Mouse (Mus musculus) ovary, postnatal 14 days (tissue): ENCODE data around the gene Zfp697.
A peak's percentile ranks its signal among the peaks of the same experiment; 100 is the strongest.

Source experiments
- DNase-seq: peaks from one replicate; pipeline ENCODE4 v3.0.0; 2022; ENCODE audit warnings: low spot score

Zfp697 gene

DNA sequence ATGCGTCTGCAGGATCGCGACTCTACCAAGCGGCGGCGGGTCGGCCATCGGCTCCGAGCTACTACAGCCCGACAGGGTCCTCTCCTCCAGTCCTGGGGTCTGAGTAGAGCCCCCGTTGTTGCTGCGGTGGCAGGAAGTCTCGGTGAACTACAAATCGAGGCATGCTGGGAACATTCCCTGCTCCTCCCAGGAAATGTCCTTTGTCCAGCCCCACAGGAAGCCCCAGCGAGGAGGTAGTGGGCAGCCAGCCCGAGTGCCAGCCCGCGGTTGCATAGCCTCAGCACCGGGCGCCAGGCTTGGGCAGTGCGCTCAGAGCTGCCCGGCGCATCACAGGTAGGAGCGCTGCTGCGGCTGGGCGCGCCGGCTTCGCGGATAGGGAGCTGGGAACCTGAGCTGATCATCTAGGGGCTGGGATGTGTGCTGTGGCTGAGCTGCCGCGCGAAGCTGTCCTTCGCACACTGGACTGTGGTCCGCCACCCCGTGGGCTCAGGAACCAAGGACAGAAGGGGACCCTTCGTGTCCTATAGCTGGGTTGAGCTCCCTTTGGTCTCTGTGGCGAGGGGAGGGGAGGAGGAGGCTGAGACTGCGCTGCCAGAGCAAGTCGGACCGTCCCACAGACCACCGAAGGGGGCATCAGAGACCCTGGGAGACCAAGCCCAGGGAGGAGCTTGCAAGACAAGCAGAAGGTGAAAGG, at the start of gene Zfp697:
Gene Zfp697, plus strand, starts transcription at position 216 of the 694 bp plus-strand sequence.
- DNase-seq, result peak; percentile 58

DNA sequence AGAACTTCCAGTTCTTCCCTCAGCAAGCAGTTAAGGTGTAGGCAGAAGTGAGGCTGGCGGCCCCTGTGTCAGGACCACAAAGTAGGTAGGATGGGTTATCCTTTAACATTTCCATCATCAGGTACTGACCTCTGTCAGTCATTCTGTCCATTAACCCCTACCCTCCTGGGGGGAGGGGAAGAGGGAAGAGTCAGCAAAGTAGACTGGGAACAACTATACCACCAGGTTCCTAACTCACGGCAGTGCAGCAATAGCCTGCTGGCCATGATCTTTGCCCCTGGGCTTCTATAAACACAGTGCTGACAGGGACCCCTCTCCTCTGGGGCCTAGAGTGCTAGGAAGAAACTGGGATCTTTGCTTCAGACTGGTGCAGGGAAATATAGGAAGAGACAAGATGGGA, 48.3 kb upstream of the Zfp697 start:
- no peak for DNase-seq

DNA sequence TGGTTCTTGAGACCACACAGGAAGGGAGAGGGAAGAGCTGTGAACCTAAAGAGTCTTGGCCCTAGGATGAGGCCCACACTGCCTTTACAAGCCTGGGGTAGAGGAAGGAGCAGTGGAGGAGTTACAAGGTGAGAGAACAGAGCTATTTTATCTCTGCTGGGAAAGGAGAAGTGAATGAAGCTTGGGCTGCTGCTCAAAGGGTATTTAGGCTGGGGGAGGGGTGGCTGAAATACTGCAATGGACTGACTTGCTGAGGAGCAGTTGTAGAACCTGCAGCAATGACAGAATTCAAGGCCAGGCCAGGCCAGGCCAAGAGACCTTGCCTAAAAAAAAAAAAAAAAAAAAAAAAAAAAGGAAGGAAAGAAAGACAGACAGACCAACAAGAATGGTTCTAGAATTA, 46.9 kb upstream of the Zfp697 start:
- DNase-seq, result no peak

DNA sequence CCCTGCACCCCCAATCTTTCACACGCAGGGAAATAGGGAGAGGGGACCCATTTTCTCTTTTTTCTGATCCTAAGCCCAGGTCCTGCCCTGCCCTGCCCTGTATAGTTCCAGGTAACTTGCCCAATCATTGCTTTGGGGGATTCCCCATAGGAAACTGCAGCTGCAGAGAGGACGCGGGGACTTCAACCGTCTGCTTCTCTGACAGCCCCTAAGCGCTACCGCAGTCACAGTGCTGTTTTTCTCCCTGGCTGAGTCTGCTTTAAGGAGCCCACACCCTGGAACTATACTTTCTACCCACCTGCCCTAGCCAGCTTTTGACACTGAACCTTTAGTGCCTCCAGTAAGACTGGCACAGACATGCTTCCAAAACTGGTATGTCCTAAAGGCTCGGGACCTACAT, 46.4 kb upstream of the Zfp697 start:
- DNase-seq, result no peak

DNA sequence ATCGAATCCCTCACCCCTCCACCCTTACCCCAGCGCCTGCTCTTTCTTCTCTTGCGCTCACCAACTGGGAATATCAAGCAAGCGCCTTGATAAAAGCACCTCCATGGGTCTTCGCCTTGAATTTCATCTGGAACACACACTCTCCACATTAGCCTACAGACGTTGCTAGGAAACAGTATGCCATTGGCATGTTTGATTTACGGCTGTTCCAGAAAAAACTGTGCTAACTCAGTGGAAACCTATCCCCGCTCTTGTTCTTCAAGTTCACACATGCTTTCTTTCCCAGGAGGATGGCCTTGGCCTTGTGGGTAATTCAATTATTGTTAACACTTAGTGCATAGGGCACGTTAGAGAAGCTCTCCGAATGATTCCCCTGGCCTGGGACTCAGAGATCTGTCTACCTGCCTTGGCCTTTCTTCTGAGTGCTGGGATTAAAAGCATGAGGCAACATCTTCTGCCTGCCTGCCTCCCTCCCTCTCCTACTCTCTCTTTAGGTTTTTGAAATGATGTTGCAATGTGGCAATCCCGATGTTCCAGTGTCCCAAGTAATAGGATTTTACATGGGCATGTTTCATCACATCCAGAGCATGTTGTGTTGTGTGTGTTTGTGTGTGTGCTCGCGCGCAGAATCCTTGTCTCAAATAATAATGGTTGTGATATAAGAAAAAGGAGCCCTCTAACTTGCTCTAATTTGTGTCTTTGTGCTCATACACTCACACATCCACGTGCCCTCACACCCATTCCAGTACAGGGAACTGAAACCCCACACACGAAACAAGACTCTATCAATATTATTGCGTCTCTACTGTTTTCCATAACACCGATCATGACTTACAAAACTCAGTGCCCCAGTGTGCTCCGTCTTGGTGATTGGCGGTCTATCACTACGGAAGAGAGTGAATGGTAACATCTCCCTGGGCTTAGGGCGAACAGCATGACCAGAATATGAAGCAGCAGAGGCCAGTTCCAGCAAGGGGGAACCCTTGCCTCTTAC, 45.3 kb upstream of the Zfp697 start:
- DNase-seq, result no peak

DNA sequence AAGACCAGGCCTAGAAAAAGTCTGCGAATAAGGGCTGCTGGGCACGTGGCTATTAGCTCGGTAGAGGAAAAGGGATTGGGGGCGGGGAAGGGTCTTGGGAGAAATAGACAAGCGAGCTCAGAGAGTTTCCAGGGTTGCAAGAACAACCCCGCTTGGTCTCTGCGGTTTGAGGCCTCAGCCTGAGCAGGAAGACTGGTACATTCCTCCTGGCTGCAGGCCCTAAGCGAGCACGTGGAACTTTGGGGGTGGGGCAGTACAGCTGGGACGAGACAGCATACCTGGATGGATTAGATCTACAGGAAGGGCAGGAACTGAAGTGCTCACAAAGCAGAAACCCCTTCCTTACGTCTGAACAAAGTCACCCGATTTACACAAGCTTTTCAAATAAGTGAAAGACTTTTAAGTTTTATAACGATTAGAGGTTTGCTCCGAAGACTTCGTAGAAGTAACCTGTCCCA, 43.6 kb upstream of the Zfp697 start:
- peak; percentile 42 for DNase-seq

DNA sequence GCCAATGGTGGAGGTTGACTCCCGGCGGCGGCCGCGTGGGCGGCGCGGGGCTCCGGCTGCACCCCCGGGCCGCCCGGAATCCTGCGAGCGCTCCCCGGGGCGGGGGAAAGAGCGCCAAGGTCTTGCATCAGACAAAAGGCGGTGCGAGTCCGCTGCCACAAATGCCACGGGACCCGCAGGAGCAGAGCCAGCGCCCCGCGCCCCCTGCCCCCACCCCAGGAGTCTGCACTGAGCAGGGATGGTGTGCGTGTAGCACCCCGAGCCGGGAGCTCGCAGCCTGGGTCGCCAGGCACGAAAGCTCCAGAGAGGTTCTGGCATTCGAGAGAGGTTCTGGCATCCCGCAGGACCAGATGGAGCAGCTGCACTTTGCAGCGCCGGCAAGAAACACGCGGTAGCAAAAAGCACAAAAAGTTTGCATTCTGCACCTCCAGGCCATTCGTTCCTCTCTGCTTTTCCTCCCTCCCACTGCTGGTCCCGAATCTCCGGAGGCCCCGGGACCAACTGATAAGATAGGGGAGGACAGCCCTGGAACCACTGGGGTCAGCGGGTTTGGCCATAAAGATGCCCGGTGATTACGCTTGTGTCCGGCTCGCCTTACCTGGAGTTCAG, 43.1 kb upstream of the Zfp697 start:
- DNase-seq, result peak; percentile 34

DNA sequence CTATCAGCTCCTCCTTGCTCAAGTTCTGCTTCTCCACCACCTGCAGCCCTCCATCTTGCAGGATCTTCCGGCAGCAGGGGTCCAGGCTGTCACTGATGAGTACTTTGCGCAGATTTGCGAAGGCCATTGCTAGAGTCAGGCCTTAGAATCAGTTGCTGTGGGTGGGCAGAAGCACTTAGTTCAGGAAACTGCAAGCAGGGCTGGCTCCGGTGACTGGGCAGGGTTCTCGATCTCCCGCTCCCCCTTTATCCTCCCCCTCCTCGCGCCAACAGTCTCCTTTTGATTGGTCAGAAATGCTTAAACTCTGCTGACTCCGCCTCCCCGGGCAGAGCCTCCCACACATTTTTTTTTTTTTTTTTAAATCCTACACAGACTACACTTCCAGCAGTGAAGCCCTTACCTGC, 42.6 kb upstream of the Zfp697 start, which contains the start of gene Phgdh:
Gene Phgdh, minus strand, starts transcription at position 285 of the 404 bp plus-strand sequence.
- DNase-seq, result peak; percentile 51

DNA sequence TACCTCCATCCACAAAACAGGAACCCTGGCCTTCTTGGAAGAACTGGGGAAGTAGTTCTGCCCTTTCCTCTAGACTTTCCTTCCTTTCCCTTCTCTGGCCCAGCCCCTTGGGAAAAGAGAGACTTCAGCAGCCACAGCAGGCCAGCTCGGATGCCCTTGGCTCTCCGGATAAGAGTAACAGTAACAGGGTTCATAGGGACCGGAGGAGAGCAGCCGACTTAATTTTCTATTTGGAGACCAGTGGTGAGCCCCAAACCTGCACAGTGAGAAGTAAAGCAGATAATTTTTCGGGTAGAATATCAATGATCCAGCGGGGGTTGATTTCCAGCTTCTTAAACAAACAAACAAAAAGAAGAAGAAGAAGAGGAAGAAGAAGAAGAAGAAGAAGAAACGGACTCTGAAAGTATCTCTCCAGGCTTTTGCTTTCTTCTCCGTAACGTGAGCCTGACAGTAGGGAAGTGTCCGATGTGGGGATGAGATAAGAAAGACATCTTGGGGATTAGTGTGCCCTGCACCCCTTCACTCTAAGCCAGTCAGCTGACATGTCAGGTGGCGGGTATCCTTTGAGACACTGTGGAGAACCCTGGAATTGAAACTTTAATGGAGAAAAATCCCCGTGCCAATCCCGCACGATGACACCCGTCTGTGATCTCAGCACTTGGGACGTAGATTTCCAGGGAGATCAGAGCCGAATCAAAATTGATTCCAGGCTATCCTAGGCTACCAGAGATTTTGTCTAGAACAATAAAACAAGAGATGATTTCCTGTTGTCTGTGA, 41.3 kb upstream of the Zfp697 start:
- no peak for DNase-seq

DNA sequence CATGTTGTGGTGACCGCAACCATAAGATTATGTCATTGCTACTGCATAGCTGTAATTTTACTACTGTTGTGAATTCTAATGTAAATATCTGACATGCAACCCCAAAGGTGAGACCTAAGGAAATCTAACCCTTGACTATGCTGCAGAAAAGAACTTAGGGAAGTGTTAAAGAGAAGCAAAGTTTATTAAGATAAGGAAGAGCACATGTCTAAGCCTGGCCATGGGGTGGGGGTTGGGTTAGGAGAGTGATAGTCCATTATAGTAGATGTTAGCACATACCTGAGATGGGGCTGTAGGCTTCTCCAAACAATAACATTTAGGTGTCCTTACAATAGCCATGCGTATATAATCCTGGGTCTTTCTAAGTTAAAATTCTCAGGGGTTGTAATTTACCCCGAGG, 39.0 kb upstream of the Zfp697 start:
- DNase-seq, result no peak

DNA sequence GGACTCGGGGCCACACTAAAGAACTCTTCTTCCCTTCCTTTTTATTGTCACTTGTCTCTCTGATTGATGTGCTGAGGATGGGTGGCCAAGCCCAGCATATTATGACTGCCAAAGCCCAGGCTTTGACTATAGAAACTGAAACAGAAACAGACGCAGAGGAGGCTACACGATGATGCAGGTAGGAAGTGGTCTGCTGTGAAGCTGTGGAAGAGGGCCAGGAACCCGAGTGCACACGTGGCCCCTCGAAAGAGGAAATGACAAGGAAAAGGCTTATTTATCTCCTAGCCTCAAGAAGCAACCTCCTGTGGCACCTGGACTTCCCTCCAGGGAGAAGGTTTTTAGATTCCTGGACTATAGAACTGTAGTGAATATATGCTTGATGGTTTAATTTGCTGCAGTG, 34.2 kb upstream of the Zfp697 start:
- no peak for DNase-seq

DNA sequence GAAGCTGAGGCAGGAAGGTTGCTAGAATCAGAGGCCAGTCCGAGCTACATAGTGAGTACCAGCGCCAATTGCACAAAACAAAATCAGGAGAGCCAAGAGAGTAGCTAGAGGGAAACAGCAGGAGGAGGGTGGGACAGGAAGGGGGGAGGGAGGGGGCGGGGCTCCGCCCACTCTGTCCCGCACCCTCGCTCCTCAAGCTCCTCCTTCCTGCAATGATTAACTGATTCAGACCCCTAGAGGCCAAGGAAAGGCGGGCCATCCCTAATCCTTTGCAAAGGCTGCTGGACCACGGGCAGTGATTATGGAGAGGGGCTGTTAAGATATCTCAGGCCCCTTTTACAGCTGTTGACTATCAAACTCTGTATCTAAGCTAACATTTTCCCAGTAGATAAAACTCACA, 33.6 kb upstream of the Zfp697 start:
- no peak for DNase-seq

DNA sequence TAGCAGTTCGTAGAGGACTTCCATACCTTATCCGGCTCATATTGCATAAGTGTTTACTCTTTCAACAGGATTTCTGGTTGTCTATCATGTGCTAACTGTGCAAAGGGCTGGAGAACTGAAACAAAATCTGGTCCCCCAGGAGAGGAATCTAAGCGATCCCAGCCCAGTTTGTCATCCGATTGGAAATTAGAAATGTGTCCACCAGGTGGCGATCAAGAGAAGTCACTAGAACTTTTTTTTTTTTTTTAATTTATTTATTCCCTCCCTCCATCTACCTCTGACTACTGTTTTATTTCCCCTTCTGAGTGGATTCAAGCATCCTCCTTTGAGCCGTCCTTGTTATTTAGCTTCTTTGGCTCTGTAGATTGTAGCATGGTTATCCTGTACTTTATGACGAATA, 28.4 kb upstream of the Zfp697 start:
- DNase-seq, result peak; percentile 69

DNA sequence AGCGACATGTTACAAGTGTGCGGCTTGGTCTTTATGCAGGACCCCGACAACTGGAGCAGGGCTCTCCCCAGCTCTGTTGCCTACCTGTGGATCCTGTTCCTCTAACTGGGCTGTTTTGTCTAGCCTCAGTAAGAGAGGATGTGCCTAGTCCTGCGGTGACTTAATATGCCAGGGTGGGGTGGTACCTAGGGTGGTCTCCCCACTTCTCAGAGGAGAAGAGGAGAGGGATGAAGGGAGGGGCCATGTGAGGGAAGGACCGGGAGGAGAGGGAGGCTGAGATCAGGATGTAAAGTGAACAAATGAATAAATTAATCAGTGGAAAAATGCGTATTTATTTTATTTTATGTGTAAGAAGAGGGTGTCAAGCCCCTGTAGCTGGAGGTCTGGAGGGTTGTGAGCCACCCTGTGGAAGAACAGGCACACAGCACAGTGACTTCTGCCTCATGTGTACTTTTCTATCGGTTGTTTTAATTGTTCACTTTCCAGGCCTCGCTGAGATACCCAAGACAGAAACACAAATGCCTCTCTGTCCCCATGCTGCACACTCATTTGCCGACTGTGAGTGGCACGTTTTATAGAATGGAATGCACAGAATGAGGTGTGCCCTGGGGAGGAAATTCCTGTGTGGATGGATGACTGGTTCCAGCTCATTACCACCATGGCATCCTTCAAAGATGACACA, 26.8 kb upstream of the Zfp697 start:
- DNase-seq, result no peak

DNA sequence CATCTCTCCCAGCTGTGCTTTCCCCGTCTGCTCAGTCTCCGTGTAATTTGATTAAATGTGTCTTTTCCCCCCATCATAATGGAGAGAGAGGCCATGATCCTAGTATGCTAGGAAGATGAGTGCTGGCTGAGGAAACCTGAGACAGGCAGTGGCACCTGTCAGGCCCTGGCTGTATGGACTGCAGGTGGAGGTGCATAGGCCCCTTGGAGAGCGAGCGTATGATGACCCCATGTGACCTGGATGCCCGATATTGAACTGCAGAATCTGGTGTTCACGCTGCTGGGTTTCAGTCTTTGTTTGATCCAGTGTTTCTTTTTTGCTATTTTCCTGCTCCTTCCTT, 26.3 kb upstream of the Zfp697 start:
- no peak for DNase-seq

DNA sequence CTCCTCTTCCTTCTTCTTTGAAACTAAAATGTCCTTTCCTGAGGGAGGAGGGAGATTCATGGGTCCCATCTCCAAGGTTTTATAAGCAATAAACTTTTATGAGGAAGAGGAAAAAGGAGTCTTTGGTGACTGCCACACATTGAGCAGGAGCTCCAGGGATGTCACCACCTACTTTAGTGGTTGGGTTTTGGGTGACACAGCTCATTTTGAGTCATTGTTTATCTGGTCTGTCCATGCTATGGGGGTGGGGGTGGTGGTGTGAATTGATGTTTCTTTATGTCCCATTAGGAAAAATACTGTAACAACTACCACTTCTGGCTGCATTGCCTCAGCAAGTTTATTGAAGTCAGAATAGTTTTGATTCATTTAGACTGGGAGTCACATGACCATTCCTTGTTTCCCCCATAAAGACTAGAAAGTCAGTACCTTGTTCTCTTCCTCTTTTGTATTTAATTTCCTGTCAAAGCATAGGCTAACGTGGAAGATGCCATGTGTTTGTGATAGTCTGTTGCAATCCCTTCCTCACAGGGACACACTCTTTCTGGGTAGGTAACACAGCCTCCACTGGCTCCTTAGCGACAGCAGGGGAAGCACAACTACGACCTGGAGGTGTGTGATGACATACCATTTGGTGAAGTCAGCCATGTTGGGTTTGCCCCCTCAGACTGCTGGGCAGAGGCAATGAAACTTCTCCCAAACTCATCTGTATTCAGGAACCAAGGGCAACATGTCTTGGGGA, 25.5 kb upstream of the Zfp697 start:
- DNase-seq, result no peak

DNA sequence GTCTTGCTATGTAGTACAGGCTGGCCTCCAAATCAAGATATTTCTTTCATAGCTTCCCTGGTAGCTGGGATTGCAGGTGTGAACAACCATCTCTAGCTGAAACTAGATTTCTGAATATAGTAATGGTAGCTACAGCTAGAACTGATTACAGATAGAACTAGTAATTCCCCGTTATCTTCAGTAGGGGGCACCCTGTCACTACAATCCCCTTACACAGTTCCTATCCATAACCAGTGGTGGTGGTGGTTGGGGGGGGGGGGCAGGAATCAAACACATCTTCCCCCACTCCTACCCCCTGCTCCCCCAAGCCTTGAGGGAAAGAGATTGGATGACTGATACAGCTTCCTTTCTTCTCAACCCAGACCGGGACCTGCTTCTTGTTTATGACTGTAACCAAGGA, 19.5 kb upstream of the Zfp697 start:
- DNase-seq, result no peak

DNA sequence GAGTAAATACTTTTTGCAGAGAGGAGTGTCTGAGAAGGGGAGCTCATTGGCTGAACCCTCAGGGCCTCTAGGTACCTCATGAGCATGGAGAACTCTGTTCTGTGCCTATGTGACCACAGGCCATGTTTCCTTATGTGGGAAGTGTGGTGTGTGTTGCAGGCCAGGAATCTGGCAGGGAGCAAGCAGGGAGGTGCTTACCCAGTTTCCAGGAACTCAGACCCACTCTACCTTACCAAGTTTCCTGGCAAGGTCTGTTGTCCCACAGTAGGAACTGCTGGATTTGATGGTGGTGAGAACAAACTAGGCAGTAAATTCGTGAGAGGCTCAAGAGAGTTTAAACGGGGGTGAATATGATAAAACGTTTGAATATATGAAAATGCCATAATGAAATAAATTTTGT, 16.2 kb upstream of the Zfp697 start:
- no peak for DNase-seq

DNA sequence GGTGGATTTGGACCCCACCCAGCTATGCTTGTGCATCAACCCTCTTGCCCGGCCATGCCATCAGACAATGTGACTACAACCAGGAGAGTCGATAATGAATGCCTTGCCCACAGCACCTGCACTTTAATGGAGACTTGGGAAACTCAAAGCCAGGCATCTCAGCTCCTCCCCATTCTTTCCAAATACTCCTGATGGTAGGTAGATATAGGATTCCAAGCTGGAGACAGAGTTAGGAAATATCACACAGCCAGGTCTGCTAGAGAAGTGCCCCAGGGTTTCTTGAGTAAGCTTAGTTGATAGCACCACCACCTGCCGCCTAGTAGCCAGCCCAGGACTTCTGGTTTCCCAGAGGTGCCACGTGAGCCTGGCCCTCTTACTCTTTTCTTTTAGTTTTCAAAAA, 15.4 kb upstream of the Zfp697 start:
- DNase-seq, result no peak

DNA sequence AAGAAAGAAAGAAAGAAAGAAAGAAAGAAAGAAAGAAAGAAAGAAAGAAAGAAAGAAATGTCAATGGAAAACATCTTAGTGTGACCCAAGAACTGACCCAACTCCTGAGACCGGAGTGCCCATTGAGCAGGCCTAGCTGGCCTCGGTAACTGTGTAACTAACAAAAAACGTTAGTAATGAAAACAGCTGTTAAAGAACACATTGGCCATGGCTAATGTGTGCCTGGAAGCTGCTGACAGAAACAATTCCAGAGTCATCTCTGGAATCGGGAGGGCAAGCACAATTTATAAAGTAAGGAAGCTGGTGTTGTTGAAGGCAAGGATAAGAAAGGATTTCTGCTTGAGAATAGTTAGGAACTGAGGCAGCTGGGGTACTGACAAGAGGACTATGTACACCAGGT, 14.0 kb upstream of the Zfp697 start:
- DNase-seq, result no peak

DNA sequence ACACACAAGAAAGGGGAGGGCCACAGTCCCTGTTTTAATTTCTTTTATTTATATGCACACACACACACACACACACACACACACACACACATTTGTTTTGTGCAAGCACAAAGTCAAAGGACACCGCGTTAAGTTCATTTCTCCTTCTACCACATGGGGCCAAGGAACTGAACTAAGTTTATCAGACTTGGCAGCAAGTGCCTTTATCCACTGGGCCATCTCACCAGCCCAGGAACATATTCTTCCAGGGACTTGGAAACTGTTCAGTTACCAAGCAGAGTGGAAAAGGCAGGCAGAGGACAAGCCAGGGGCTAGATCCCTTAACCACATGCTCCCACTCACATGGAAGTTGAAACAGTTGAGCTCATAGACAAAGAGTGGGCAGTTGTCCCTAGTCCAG, 13.5 kb upstream of the Zfp697 start:
- DNase-seq, result no peak
